Mouse (Mus musculus) limb, embryonic 14.5 days (tissue): Measurements from ENCODE around the gene Gm7029. TPM values are rescaled to one million over a fixed set of nuclear protein-coding genes. Genes with fewer than 3 reads are reported as not detected.
A peak's percentile ranks its signal among the peaks of the same experiment; 100 is the strongest.
"Not testable (repeated sequence)": the region's sequence is repeated elsewhere in the genome, so short reads cannot be mapped to it uniquely, and the experiment has no call there.

Source experiments
- ATAC-seq: fragments of 200-750 bp; cut with Nextera tagmentation; 2 replicates; pipeline ENCODE4 v1.8.0; 2017; ENCODE audit warnings: low read depth, moderate number of reproducible peaks, moderate TSS enrichment; ENCODE audit not compliant: low FRiP score
- DNase-seq: peaks from one replicate; pipeline ENCODE4 v3.0.0-alpha.2; 2015; ENCODE audit warnings: low spot score
- H3K27ac ChIP-seq: fragments of 300-500 bp; sonication (generic); replicated peaks from 2 replicates; pipeline ENCODE4 v1.5.1; 2014; ENCODE audit warnings: low read depth, mild to moderate bottlenecking, low read length, moderate library complexity, mixed read lengths
- H3K27me3 ChIP-seq: fragments of 300-500 bp; sonication (generic); 2 replicates; pipeline ENCODE4 v1.6.1; 2014; ENCODE audit warnings: low read length, mixed read lengths; ENCODE audit not compliant: control insufficient read depth, insufficient read depth
- H3K36me3 ChIP-seq: fragments of 300-500 bp; sonication (generic); 2 replicates; pipeline ENCODE4 v1.6.1; 2014; ENCODE audit warnings: mild to moderate bottlenecking, low read length, moderate library complexity, mixed read lengths; ENCODE audit not compliant: control insufficient read depth, insufficient read depth
- H3K4me1 ChIP-seq: fragments of 300-500 bp; sonication (generic); 2 replicates; pipeline ENCODE4 v1.6.1; 2014; ENCODE audit warnings: antibody characterized with exemption, low read length, mixed read lengths; ENCODE audit not compliant: control insufficient read depth, insufficient read depth
- H3K4me2 ChIP-seq: fragments of 300-500 bp; sonication (generic); replicated peaks from 2 replicates; pipeline ENCODE4 v1.6.1; 2014; ENCODE audit warnings: low read depth, mild to moderate bottlenecking, low read length, moderate library complexity; ENCODE audit not compliant: severe bottlenecking
- H3K4me3 ChIP-seq: fragments of 300-500 bp; sonication (generic); replicated peaks from 2 replicates; pipeline ENCODE4 v1.5.1; 2014; ENCODE audit warnings: low read length
- H3K9ac ChIP-seq: fragments of 300-500 bp; sonication (generic); 2 replicates; pipeline ENCODE4 v1.6.1; 2014; ENCODE audit warnings: mild to moderate bottlenecking, low read depth, low read length, moderate library complexity; ENCODE audit not compliant: severe bottlenecking
- H3K9me3 ChIP-seq: fragments of 300-500 bp; sonication (generic); 2 replicates; pipeline ENCODE4 v1.6.1; 2016; ENCODE audit warnings: low read length; ENCODE audit not compliant: control insufficient read depth
- POLR2A ChIP-seq: fragments of 200-500 bp; IDR thresholded peaks from 2 replicates; pipeline ENCODE4 v1.8.0; 2012; ENCODE audit warnings: inconsistent platforms, mild to moderate bottlenecking, moderate library complexity, borderline replicate concordance; ENCODE audit not compliant: insufficient read depth, insufficient read length; ENCODE audit errors: extremely low read depth
- WGBS: fragments of 180-500 bp; shearing (Covaris S2); extraction: QIAGEN DNeasy Blood & Tissue Kit; methylation state at CpG from one replicate; pipeline ENCODE4 v1.1.7; 2014; 5-methylcytosine and 5-hydroxymethylcytosine counted together
- polyA plus RNA-seq, 2 experiments: library from polyadenylated mRNA; depleted of rRNA in 1 of 2; stranded (reverse) in 1 of 2; unstranded in 1 of 2; fragments of >200 nt; fragmentation: Nextera tagmentation in 1 of 2; extraction: Ambion mirVana in 1 of 2; gene quantifications; 2 replicates each; pipeline versions ENCODE4 v1.2.1 to v1.2.3; 2012 to 2014

Gm7029 gene
- polyA plus RNA-seq, 2 experiments: not detected

- H3K4me2 ChIP-seq: peak overlapping the region; percentile 60
- H3K36me3 ChIP-seq: peaks cover 11% of the 10 kb centered on the region; the same call in 1 of the 2 replicates
- H3K4me1 ChIP-seq, ATAC-seq, DNase-seq, H3K27me3 ChIP-seq, H3K9me3 ChIP-seq, H3K27ac ChIP-seq: not testable (repeated sequence)
- H3K9ac ChIP-seq: peak overlapping the region; percentile 62
- WGBS: under 1% methylated on average over 27 of the region's 44 CpGs
- H3K4me3 ChIP-seq: peak overlapping the region; percentile 58
These were observed 16.4 kb downstream of the Gm7029 start for GRCm38 (mm10) chr17:33889941-33890532.

DNA sequence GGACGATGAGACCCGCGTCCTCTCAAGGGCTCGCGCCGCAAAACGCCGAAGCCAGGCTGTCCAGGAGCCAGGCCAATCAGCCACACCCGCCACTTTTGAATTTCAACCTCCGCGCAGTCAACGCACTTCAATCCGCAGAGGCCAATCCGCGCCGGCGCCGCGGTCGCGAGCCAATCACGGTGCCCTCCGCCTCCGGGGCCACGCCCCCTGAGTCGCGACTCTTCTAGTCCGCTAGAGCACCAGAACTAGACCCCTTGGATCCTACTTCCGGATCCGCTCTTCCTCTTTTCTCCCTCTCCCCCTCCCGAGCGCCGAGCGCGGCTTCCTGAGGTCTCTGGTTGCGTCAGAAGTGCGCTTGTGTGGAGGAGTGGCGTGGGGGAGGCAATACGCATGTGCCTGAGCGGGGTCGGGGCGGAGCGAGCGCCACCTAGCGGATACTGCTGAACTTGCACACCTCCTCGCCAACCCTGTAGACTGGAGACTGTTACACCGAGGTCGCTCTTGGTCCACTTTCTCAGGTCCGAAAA lies 17.0 kb downstream of the Gm7029 start, which contains the start of gene Kifc1:
Kifc1 (minus strand) TSS at position 129 of the 527 bp plus-strand sequence.
- Histone ChIP-seq H3K4me1 (peaks cover 9% of the 10 kb centered on the region), H3K4me2 (peak within 1 kb of the TSS; percentile 60), H3K27ac (no peak within 1 kb of the TSS), H3K9me3 (no peaks in the 10 kb centered on the region), H3K9ac (peak within 1 kb of the TSS; percentile 62), H3K4me3 (peak within 1 kb of the TSS; percentile 58), H3K27me3 (no peaks in the 10 kb centered on the region), H3K36me3 (peaks cover 8% of the 10 kb centered on the region; the same call in 1 of the 2 replicates)
- peak; percentile 99 for DNase-seq
- under 1% methylated on average over 48 of the region's 49 CpGs for WGBS
- TF ChIP-seq POLR2A: 0 out of 2 replicates have a peak, but pooled peaks have one; percentile 16
- ATAC-seq: peak; percentile 100

DNA sequence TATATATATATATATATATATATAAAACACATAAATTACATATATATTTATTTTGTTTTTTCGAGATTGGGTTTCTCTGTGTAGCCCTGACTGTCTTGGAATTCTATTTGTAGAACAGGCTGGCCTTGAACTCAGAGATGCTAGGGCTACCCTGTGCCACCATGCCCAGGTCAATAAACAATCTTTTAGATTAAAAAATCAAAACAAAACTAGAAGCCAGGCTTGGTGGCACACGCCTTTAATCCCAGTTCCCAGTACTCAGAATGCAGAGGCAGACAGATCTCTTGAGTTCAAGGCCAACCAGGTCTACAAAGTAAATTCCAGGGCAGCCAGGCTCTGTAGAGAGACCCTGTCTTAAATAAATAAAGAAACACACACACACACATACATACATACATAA lies 17.7 kb downstream of the Gm7029 start:
- no peak overlapping the region for H3K9ac ChIP-seq
- peaks cover 9% of the 10 kb centered on the region for H3K4me1 ChIP-seq
- H3K27me3 ChIP-seq: no peaks in the 10 kb centered on the region
- no peaks in the 10 kb centered on the region for H3K9me3 ChIP-seq
- H3K36me3 ChIP-seq: peaks cover under 1% of the 10 kb centered on the region; the same call in 1 of the 2 replicates
- no peak overlapping the region for H3K27ac ChIP-seq
- H3K4me2 ChIP-seq: no peak overlapping the region
- ATAC-seq: no peak
- no peak for DNase-seq
- TF ChIP-seq POLR2A: no peak
- WGBS: 75% methylated on average over 2 of the region's 2 CpGs
- no peak overlapping the region for H3K4me3 ChIP-seq

- H3K36me3 ChIP-seq, H3K4me3 ChIP-seq, H3K27me3 ChIP-seq, H3K4me1 ChIP-seq, H3K27ac ChIP-seq, H3K4me2 ChIP-seq, H3K9ac ChIP-seq, ATAC-seq, DNase-seq, H3K9me3 ChIP-seq: not testable (repeated sequence)
- WGBS: 72% methylated on average over 6 of the region's 6 CpGs
These were observed 18.3 kb downstream of the Gm7029 start for GRCm38 (mm10) chr17:33891892-33892291.

- Histone ChIP-seq H3K4me2 (no peak overlapping the region), H3K4me3 (no peak overlapping the region), H3K27ac (no peak overlapping the region), H3K4me1 (peaks cover 9% of the 10 kb centered on the region), H3K9me3 (no peaks in the 10 kb centered on the region), H3K9ac (no peak overlapping the region), H3K27me3 (no peaks in the 10 kb centered on the region), H3K36me3 (no peaks in the 10 kb centered on the region)
- TF ChIP-seq POLR2A: no peak
- DNase-seq (no peak), ATAC-seq (no peak)
- WGBS: 27% methylated on average over 7 of the region's 7 CpGs
These were observed 18.8 kb downstream of the Gm7029 start for GRCm38 (mm10) chr17:33892429-33892828.

DNA sequence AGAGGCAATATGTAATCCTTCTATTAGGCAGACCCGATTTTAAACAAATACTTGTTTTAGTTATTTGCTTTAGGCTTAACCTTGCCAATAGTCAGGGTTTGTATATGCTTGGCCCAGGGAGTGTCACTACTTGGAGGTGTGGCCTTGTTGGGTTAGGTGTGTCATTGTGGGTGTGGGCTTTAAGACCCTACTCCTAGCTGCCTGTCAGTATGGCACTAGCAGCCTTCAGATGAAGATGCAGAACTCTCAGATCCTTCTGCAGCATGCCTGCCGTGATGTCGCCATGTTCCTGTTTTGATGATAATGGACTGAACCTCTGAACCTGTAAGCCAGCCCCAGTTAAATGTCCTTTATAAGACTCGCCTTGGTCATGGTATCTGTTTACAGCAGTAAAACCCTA lies 19.4 kb downstream of the Gm7029 start:
- not testable (repeated sequence) for H3K9me3 ChIP-seq, H3K27ac ChIP-seq, H3K27me3 ChIP-seq, H3K4me1 ChIP-seq, DNase-seq, ATAC-seq, H3K4me3 ChIP-seq, H3K9ac ChIP-seq, H3K4me2 ChIP-seq, H3K36me3 ChIP-seq
- 74% methylated on average over 4 of the region's 4 CpGs for WGBS
